Mouse (Mus musculus): ENCODE data around the gene Ppp1r26. TPM values are rescaled to one million over a fixed set of nuclear protein-coding genes. Genes with fewer than 3 reads are reported as not detected.
A peak's percentile ranks its signal among the peaks of the same experiment; 100 is the strongest.

Gene Ppp1r26
- total RNA-seq (2014; rRNA removed) = 35.6 and 60.8 TPM in 2 replicates
- polyA plus RNA-seq (2015; fragmentation: Nextera tagmentation; extraction: Ambion mirVana) = 5.0 and 11.7 TPM in 2 replicates

DNA sequence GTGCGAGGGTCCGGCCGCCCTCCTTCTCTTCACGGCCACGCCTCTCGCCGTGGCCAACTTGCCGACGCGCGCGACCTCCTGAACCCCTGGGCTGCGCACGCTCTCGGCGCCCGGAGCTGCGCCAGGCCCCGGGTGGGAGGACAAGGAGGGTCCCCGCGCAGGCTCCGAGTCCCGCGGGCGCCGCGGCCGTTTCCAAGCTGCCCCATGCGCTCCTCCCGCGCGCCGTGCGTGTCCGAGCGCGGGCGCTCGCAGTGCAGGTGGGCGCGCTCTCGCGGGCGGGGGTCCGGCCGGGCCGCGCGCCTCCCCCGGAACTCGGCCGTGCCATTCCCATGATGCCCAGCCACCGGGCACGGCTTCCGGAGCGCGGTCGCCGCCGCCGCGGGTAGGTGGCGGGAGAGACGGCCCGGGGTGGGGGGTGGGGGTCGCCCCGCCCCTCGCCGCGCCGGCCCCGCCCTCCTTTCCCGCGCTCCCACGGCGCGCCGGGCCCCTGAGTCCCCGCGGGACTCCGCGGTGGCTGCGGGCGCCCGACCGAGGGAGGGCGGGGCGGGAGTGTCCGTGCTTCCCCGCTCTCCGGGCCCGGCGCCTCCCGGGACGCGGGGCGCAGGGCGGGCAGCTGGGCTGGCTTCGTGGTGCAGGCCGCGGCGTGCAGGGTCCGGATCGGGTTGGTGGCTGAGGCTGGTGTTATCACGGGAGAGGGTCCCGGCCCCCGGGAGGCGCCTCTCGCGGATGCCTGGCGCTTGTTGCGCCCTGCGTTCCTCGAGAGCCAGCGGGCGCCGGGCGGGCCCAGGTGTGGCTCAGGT, at the start of gene Ppp1r26:
Gene Ppp1r26, plus strand, starts transcription at position 286 of the 800 bp plus-strand sequence.
- DNase-seq (peak; percentile 63), ATAC-seq (peak; percentile 67)
- TF ChIP-seq CTCF (IDR thresholded peaks at IDR 0.05; ENCODE audit: low read depth) = no peak
- Histone ChIP-seq H3K4me2 (ENCODE audit: low read depth) (peak within 1 kb of the TSS; percentile 90), H3K9me3 (ENCODE audit: low read length) (no peaks in the 10 kb centered on the region), H3K9ac (peak within 1 kb of the TSS; percentile 85), H3K4me1 (ENCODE audit: insufficient read depth) (peaks cover 8% of the 10 kb centered on the region), H3K36me3 (ENCODE audit: insufficient read depth) (peaks cover 12% of the 10 kb centered on the region; the same call in 1 of the 2 replicates), H3K27ac (ENCODE audit: low read depth, low read length) (peak within 1 kb of the TSS; percentile 86), H3K4me3 (ENCODE audit: low read depth, low read length) (peak within 1 kb of the TSS; percentile 75), H3K27me3 (ENCODE audit: insufficient read depth, low read length) (no peaks in the 10 kb centered on the region)
- WGBS = 3% methylated on average over 102 of the region's 118 CpGs

DNA sequence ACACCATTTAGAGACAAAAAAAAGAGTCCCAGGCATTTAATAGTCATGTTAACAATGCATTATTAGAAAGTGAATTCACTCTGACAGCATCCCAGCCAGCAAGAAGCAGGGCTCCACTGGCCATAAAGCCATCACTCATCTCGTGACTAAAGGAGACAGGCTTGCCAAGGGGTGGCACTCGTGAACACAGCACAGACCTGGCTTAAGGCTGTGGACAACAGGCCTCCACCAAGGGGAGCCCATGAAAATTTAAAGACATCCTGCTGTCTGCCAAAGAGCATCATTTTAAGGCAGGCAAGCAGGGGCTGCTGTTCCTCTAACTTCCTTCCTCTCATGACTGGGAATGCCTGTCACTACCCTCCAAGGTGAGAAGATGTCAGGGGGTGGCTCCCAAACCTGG, 49.7 kb upstream of the Ppp1r26 start:
- no peak for DNase-seq
- TF ChIP-seq CTCF (IDR thresholded peaks at IDR 0.05; ENCODE audit: low read depth) = no peak
- no peak overlapping the region for H3K4me2 ChIP-seq (ENCODE audit: low read depth)
- no peak for ATAC-seq
- 0 out of 2 replicates have a peak, but pooled peaks cover 2% of the 10 kb centered on the region for H3K4me1 ChIP-seq (ENCODE audit: insufficient read depth)
- no peak overlapping the region for H3K9ac ChIP-seq
- no peaks in the 10 kb centered on the region for H3K36me3 ChIP-seq (ENCODE audit: insufficient read depth)
- no peak overlapping the region for H3K27ac ChIP-seq (ENCODE audit: low read depth, low read length)
- H3K4me3 ChIP-seq (ENCODE audit: low read depth, low read length) = no peak overlapping the region
- 35% methylated on average over 2 of the region's 2 CpGs for WGBS
- H3K9me3 ChIP-seq (ENCODE audit: low read length) = no peaks in the 10 kb centered on the region
- H3K27me3 ChIP-seq (ENCODE audit: insufficient read depth, low read length) = no peaks in the 10 kb centered on the region

DNA sequence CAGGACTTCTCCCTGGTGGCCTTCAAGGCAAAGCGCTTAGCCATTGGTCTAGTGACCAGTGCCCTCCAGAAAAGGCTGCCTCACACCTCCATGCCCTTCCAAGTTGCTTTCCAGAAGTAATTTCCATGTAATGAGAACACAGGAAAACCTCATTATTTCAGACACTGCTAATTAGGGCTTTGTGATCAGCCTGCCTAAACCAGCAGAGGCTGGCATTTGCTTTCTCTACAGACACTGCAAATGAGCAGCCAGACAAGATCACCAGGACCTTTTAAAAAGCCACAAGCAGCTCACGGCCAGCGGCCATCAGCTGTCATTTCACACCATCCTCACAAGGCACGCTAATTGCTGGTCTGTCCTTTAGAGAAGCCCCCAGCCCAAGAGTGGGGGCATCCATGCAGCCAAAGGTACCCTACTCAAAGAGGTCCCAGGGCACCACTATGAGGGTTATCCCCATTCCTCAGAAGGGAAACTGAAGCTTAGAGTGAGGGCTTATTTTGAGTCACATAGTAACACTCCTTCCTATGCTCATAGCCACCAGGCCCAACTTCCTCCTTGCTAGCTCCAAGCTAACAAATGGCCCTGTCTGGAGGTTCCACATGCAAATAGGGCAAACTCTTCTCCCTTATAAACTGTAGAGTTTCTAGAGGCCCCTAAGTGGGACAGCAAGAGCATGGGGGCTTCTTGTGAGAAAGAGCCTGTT, 49.0 kb upstream of the Ppp1r26 start:
- Histone ChIP-seq H3K4me1 (ENCODE audit: insufficient read depth) (0 out of 2 replicates have a peak, but pooled peaks cover 2% of the 10 kb centered on the region), H3K27ac (ENCODE audit: low read depth, low read length) (peak overlapping the region; percentile 45; the same call in 1 of the 2 replicates), H3K27me3 (ENCODE audit: insufficient read depth, low read length) (no peaks in the 10 kb centered on the region), H3K9ac (no peak overlapping the region), H3K4me3 (ENCODE audit: low read depth, low read length) (no peak overlapping the region), H3K9me3 (ENCODE audit: low read length) (no peaks in the 10 kb centered on the region), H3K4me2 (ENCODE audit: low read depth) (no peak overlapping the region), H3K36me3 (ENCODE audit: insufficient read depth) (no peaks in the 10 kb centered on the region)
- no peak for TF ChIP-seq CTCF (IDR thresholded peaks at IDR 0.05; ENCODE audit: low read depth)
- 35% methylated on average over 4 of the region's 4 CpGs for WGBS
- ATAC-seq = peak; percentile 23; the same call in 1 of the 2 replicates
- DNase-seq = peak; percentile 27

DNA sequence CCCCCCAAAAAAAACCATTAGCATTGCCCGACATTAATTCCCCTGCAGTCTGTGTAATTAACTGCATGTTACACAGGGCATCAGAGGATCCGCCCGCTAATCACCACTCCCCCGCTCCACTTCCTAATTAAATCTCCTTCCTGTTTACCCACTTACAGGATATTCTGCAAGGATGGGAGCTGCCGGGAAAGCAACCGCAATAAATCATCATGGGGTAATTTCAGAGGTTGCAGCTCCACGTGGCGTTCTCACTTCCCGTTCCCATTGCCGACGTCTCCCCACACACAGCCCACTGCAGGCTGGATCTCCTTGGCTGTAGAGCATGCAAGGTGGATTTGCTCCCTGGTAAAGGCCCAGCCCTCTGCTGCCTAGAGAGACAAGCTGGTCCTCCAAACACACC, 45.0 kb upstream of the Ppp1r26 start:
- 0 out of 2 replicates have a peak, but pooled peaks cover 6% of the 10 kb centered on the region for H3K9me3 ChIP-seq (ENCODE audit: low read length)
- H3K9ac ChIP-seq = no peak overlapping the region
- 35% methylated on average over 11 of the region's 11 CpGs for WGBS
- TF ChIP-seq CTCF (IDR thresholded peaks at IDR 0.05; ENCODE audit: low read depth) = no peak
- no peaks in the 10 kb centered on the region for H3K27me3 ChIP-seq (ENCODE audit: insufficient read depth, low read length)
- ATAC-seq (peak; percentile 34; the same call in 1 of the 2 replicates), DNase-seq (peak; percentile 21)
- 0 out of 2 replicates have a peak, but pooled peaks cover 2% of the 10 kb centered on the region for H3K4me1 ChIP-seq (ENCODE audit: insufficient read depth)
- H3K27ac ChIP-seq (ENCODE audit: low read depth, low read length) = no peak overlapping the region
- no peaks in the 10 kb centered on the region for H3K36me3 ChIP-seq (ENCODE audit: insufficient read depth)
- H3K4me2 ChIP-seq (ENCODE audit: low read depth) = no peak overlapping the region
- no peak overlapping the region for H3K4me3 ChIP-seq (ENCODE audit: low read depth, low read length)

DNA sequence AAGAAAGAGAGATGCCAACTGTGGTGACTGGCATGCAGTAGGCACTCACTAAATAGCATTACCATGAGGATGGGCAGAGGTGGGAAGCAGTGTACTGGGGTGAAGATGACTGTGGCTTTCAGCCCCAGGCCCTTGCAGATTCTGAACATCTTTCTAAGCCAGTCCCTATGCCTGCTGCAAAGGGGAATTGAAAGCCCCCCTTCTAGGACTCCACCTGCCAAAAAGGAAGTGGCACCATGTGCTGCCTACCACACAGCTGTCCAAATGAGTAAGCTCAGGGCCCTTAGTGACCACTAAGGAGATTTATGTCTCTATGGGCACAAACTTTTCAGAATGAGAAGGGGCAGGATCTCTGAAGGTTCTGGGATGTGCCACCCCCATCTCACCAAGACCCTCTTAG, 44.5 kb upstream of the Ppp1r26 start:
- Histone ChIP-seq H3K4me1 (ENCODE audit: insufficient read depth) (0 out of 2 replicates have a peak, but pooled peaks cover 2% of the 10 kb centered on the region), H3K27me3 (ENCODE audit: insufficient read depth, low read length) (no peaks in the 10 kb centered on the region), H3K4me3 (ENCODE audit: low read depth, low read length) (no peak overlapping the region), H3K36me3 (ENCODE audit: insufficient read depth) (no peaks in the 10 kb centered on the region), H3K9me3 (ENCODE audit: low read length) (0 out of 2 replicates have a peak, but pooled peaks cover 6% of the 10 kb centered on the region), H3K9ac (no peak overlapping the region), H3K4me2 (ENCODE audit: low read depth) (no peak overlapping the region), H3K27ac (ENCODE audit: low read depth, low read length) (no peak overlapping the region)
- ATAC-seq (no peak), DNase-seq (no peak)
- TF ChIP-seq CTCF (IDR thresholded peaks at IDR 0.05; ENCODE audit: low read depth) = no peak

DNA sequence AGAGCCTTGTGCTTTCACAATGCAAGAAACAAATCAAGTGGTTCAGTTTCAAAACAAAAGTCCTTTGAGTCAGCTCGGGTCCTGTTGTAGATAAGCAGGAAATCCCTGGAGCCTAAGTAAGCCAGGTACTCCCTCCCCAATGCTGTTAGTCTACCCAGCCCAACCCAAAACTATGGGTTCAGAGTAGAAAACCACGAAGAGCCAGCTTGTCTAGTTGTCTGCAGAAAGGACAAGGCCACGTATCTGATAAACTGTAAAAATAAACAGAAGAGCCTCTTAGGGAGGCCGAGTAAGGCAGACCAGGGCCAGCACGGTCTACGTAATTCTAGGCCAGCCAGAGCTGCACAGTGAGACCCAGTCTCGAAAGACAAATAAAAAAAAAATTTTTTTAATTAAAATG, 38.8 kb upstream of the Ppp1r26 start:
- no peak for ATAC-seq
- Histone ChIP-seq H3K4me3 (ENCODE audit: low read depth, low read length) (no peak overlapping the region), H3K4me2 (ENCODE audit: low read depth) (no peak overlapping the region), H3K9ac (no peak overlapping the region), H3K9me3 (ENCODE audit: low read length) (0 out of 2 replicates have a peak, but pooled peaks cover 6% of the 10 kb centered on the region), H3K27ac (ENCODE audit: low read depth, low read length) (no peak overlapping the region), H3K27me3 (ENCODE audit: insufficient read depth, low read length) (no peaks in the 10 kb centered on the region), H3K36me3 (ENCODE audit: insufficient read depth) (no peaks in the 10 kb centered on the region), H3K4me1 (ENCODE audit: insufficient read depth) (peaks cover 9% of the 10 kb centered on the region)
- DNase-seq = no peak
- 70% methylated on average over 7 of the region's 7 CpGs for WGBS
- TF ChIP-seq CTCF (IDR thresholded peaks at IDR 0.05; ENCODE audit: low read depth) = no peak

All from forebrain, postnatal 0 days (tissue).